Mouse (Mus musculus) CD8-positive naive resting alpha-beta T cell, adult 2 months (primary cell): ENCODE data around the gene Golt1a.

Source experiments
- DNase-seq, 2 experiments: peaks; one replicate each; pipeline ENCODE4 v3.0.0; 2022; ENCODE audit warnings: low read depth in 2 of 2, low spot score in 2 of 2

The Golt1a gene

GRCm38 (mm10) chr1:133347226-133347625 is 37.6 kb downstream of the Golt1a start:
- no peak for DNase-seq

GRCm38 (mm10) chr1:133347693-133348520 is 38.3 kb downstream of the Golt1a start:
- DNase-seq: no peak

GRCm38 (mm10) chr1:133350210-133350609 is 40.6 kb downstream of the Golt1a start, which contains the start of gene Ren1:
Ren1 (plus strand) TSS chr1:133350510.
- DNase-seq: no peak

GRCm38 (mm10) chr1:133351762-133352161 is 42.2 kb downstream of the Golt1a start:
- no peak for DNase-seq

- DNase-seq: peak; percentile 18 to 45
Observed at GRCm38 (mm10) chr1:133353371-133353809, 43.8 kb downstream of the Golt1a start.

GRCm38 (mm10) chr1:133355469-133355868 is 45.9 kb downstream of the Golt1a start:
- DNase-seq: no peak

GRCm38 (mm10) chr1:133355912-133356311 is 46.3 kb downstream of the Golt1a start:
- no peak for DNase-seq

GRCm38 (mm10) chr1:133356330-133356729 is 46.7 kb downstream of the Golt1a start:
- no peak for DNase-seq

GRCm38 (mm10) chr1:133361006-133361405 is 51.4 kb downstream of the Golt1a start:
- no peak for DNase-seq

- DNase-seq: no peak
Observed at GRCm38 (mm10) chr1:133362103-133362502, 52.5 kb downstream of the Golt1a start.

- DNase-seq: peak; percentile 14 to 25
Observed at GRCm38 (mm10) chr1:133363276-133364021, 53.8 kb downstream of the Golt1a start, which contains the start of gene Etnk2. Etnk2 (plus strand) TSS chr1:133363572.

- DNase-seq: no peak
Observed at GRCm38 (mm10) chr1:133364022-133364630, 54.5 kb downstream of the Golt1a start.

- DNase-seq: no peak
Observed at GRCm38 (mm10) chr1:133364890-133365289, 55.3 kb downstream of the Golt1a start.

- DNase-seq: no peak
Observed at GRCm38 (mm10) chr1:133366951-133367605, 57.5 kb downstream of the Golt1a start.

GRCm38 (mm10) chr1:133367606-133368488 is 58.2 kb downstream of the Golt1a start:
- DNase-seq: no peak

- no peak for DNase-seq
Observed at GRCm38 (mm10) chr1:133368644-133369043, 59.0 kb downstream of the Golt1a start.

- DNase-seq: no peak
Observed at GRCm38 (mm10) chr1:133370352-133370751, 60.8 kb downstream of the Golt1a start.

- no peak for DNase-seq
Observed at GRCm38 (mm10) chr1:133371431-133371830, 61.8 kb downstream of the Golt1a start.

- DNase-seq: no peak
Observed at GRCm38 (mm10) chr1:133372113-133372512, 62.5 kb downstream of the Golt1a start.
